Mouse (Mus musculus) lung, adult 2 months (tissue): Measurements from ENCODE around the gene Med16.

Experiments
- CTCF ChIP-seq: fragments of 200-500 bp; IDR thresholded peaks from 2 replicates; pipeline ENCODE4 v1.5.1; 2011; ENCODE audit warnings: mild to moderate bottlenecking, low read length, control low read depth; ENCODE audit not compliant: insufficient read depth
- POLR2A ChIP-seq: fragments of 200-500 bp; IDR thresholded peaks from 2 replicates; pipeline ENCODE4 v1.6.1; 2011; ENCODE audit warnings: low read depth, mild to moderate bottlenecking, control low read depth, low read length, borderline replicate concordance; ENCODE audit errors: extremely low read depth

- TF ChIP-seq CTCF (no peak), POLR2A (no peak)
Observed at GRCm38 (mm10) chr10:79886054-79886453, 22.7 kb downstream of the Med16 start, which contains the start of gene Elane.
